Mouse (Mus musculus): Measurements from ENCODE around the gene Gpr37l1.
"Not testable (repeated sequence)": the region's sequence is repeated elsewhere in the genome, so short reads cannot be mapped to it uniquely, and the experiment has no call there.

The Gpr37l1 gene

DNA sequence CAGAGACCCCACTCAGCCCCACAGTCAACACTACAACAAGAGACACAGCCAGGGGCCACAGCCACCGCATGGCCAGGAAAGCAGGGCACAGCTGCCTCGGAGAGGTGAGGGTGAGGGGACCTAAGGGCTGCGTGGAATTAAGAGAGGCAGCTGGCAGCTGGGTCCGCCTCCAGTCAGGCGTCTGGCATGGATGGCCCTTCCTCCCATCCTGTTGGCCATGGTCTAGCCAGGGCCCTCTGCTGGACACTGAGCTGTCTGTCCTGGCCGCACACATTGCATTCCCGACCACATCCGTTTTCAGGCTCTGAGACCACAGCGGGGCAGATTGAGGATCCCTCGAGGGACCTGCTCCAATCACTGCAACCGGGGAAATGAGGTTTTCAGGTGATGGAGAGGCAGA lies at the start of gene Gpr37l1:
Gene Gpr37l1 (minus strand): TSS at position 247 of the 400 bp plus-strand sequence.
- DNase-seq (ENCODE audit: low spot score in 2 of 2): no peak

DNA sequence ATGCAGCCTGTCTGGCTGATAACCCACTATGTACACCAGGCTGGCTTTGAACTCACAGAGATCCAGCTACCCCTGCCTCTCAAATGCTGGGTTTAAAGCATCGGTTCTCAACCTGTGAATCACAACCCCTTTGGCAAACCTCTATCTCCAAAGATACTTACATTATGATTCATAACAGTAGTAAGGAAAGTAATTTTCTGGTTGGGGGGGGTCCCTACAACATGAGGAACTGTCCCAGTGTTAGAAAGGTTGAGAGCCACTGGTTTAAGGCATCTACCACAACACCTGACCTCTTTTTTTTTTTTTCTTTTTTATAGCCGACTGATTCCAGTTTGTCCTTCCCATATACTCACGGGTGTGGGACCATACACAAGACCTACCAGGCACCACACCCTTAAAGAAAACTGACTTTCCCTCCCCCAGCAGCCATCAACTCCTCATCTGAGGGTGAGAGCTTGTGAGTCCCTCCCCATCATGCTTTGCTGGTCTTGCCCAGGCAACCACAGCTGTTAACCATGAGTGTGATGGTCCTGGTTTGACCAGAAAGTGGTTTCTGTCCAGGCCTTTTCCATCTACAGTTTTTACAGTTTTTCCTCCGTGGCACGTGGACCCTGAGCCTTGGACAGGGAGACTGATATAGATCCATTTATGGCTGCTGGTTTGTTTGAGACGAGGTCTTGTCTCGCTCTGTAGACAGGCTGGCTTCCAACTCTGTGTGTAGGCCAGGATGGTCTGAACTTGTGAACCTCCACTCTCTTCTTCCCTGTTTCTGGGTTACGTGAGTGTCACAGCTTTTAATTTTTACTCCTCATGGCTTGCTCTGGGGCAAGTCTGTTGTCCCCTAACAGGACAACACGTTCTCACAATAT lies 46.5 kb upstream of the Gpr37l1 start:
- DNase-seq (ENCODE audit: low spot score in 2 of 2): no peak

DNA sequence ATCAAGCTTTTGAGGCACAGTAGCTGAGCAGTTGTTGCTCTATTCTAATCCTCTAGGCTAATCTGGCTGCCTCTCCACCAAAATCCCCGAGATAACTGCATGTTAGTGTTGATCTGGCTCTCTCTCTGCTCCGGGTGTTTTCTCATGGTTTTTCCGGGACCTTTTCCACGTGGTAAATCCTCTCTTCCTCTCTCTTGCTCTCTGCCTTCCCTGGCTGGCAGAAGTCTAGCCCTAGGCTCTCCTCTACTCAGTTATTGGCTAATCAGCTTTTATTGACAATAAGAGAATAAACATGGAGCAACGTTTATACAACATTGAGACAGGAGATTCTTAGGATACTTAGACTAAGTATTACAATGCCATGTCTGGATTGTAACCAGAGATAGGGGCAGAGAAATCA lies 42.9 kb upstream of the Gpr37l1 start:
- no peak for DNase-seq (ENCODE audit: low spot score in 2 of 2)

DNA sequence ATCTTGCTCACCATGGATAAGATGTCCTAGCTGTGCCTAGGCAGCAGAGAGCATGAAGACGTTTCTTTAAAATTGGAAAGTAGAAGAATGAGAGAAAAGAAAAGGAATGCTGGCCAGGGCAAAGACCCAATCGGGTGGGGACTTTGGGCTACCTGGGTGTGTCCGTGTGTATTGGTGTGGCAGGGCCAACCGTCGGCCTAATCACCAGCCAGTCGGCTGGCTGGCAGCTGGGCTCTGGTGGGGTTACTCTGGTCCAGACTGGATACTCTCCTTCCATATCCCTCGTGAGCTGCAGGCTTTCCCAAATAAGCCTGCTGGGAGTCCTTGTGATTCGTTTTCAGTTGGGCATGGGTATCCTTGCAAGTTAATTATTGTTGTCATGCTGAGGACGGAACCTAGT lies 41.2 kb upstream of the Gpr37l1 start:
- no peak for DNase-seq (ENCODE audit: low spot score in 2 of 2)

DNA sequence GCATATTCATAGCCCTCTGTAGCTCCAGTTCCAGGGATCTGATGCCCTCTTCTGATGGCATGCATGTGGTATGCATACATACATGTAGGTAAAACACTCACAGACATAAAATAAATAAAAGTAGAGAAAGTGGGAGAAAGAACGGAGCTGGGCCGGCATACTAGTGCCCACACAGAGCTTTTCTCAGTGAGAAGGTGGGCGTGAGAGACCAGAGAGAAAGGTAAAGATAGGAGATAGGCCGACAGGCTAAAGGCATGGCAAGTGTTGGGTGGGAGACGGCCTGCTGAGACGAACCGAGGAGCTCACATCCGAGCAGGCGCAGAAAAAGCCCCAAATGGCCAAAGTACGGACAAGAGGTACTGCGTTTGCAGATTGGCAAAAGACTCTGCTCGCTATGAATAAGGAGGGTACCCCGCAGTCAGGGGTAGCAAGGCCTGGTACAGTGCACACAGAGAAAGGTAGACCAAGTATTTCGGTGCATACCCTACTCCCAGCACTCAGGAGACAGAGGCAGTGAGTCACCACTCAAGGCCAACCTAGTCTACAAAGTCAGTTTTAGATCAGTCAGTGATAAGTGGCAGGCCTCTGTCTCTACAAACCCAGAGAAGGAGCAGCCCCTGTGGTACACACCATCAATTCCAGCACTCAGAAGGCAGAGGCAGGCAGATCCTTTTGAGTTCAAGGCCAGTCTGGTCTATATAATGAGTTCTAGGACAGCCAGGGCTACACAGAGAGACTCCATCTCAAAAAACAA lies 39.3 kb upstream of the Gpr37l1 start:
- no peak for DNase-seq (ENCODE audit: low spot score in 2 of 2)

DNA sequence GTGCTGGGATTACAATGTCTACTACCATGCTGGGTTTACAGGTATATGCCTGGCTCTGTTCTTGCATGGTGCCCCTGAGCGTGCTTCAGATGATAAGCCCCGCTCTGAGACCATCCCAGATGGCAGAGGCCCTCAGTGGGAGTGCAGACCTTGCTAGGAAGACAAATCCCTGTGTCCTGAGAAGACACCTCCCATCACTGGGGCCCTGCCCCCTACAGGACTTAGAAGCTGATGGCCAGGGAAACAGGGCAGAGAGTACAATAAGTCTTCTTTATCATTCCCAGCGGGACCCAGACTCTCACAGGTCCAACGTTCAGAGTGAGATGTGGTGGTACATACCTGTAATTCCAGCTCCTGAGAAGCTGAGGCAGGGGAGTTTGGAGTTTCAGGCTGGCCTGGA lies 37.8 kb upstream of the Gpr37l1 start:
- no peak for DNase-seq (ENCODE audit: low spot score in 2 of 2)

DNA sequence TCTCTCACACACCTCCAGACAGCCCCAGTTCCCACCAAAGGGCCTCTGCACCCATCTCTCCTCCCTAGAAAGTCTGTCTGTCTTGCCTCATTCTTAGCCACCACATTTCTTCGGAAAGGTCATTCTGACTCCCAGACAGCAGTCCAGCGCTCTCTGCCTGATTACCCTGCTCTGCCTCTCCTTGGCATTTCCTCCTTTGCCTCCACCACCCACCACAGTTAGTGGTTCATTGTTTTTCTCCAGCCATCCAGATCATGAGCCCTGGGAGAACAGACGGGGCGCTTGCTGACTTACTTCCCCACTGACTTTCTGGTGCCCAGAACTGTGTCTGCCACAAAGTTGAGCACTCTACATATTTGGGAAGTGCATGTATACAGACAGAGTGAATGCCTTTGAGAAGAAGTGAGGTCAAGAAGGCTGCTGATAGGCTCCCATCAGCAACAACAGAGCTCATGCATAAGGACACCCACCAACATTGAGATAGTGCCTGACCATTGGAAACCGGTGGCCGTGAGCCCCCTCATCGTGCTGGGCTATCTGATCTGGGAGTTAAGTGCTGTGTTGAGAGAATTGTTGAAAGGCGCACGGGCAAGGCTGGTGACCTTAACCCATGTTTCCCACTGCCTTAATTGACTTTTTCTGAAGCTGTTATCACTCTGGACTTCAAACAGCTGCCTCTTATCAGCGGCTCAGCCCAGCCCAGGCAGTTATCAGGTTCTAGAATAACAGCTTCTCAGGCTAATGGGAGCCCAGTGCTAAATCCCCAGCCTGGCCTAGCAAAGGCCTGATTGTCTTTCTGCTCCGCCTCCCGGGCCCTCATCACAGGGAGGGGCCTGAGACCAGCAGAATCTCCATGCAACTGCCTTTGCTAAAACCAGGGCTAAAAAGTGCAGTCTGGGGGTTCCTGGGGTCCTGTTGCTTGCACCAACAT lies 37.0 kb upstream of the Gpr37l1 start:
- DNase-seq (ENCODE audit: low spot score in 2 of 2): no peak

DNA sequence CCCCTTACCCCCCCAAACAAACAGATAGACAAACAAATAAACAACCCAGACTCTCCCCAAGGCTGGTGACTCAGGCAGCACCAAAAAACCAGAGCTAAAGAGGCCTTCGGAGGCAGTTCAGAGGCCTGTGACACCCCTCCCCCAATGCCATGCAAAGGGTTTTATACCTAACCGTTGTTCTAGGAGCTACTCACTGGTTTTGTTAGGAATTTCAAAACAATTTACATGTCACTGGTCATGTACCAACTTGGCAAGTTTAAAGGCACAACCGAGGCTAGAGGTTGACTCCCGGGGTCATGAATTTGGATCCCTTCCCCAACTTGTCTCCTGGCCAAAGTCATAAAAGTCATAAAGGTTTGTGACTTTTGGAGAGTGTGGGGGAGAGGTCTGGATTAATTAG lies 32.9 kb upstream of the Gpr37l1 start:
- no peak for DNase-seq (ENCODE audit: low spot score in 2 of 2)

DNA sequence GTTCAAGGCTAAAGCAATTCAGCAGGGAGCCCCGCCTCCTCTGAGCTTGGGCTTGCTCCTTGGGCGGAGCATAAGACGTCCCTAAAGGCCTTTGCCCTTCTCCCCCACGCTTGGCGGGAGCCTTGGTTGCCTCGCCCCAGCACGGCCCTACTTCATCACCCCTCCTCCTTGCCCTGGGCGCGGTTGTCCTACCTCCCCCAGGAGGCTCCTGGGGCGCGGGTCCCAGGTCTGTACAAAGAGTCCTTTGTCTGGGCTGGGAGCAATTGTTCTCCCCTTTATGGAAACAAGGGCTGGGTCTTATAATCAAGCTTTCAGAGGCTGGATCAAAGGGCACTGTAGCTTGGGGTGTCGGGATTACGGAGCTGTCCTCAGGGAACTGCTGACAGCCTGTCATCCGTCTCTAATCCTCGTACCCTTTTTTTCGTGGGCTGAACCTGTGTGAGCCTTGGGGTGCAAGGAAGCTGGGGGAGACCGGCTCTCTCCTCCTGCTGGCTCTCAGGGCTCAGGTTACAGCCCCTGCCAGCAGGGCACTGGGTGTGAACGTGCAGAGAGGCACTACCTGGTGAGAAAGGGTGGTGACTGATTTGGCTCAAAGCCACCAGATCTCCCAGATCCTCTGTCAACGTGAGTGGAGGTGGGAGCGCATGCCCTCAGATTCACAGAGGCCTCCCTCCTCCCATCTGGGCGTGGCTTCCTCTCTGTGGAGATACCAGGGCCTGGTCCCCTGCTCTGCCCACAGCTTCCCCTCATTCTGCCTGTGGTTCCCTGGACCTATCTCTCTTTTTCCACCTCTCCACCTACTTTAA lies 31.7 kb upstream of the Gpr37l1 start:
- DNase-seq (ENCODE audit: low spot score in 2 of 2): peak in 1 of 2 experiments; percentile 10

DNA sequence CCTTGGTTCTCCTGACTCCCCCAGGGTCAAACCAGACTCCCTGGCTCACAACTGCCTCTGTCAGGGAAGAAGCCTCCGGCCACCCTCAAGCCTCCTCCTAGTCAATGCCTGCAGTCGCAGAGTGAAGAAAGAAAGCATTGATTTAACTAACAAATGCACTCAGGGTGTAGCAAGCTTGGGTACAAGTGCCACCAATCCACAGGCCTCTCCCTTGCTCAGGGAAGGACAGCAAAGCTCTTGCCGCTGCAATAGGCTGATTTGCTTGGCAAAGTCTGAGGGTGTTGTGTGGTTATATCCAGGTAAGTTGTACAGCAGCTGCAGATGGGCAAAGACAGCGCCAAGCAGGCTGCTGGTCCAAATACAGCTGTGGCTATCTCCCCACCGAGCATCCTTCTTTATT lies 30.9 kb upstream of the Gpr37l1 start:
- no peak for DNase-seq (ENCODE audit: low spot score in 2 of 2)

DNA sequence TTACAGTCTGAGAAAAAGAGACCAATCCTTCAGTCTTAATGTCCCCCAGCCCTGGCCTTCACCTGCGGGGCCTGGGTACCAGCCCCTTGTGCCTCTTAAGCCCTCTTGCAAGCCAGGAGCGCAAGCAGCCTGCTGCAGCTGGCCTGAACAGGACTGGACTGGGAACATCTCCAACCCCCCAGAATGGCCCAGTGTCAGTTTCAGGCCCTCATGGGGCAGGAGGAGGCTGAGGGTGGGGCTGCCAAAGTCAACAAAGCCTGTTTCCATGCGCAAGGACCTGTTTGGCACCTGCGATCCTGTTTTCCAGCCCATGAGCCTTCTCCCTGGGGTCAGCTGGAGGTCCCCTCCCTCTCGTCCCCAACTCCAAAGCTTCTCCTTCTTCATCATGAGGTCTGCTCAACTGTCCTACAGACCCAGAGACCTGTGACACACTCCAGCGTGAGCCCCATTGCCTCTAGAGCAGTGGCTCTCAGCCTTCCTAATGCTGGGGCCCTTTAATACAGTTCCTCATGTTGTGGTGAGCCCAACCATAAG lies 28.5 kb upstream of the Gpr37l1 start:
- peak; percentile 52 to 67 for DNase-seq (ENCODE audit: low spot score in 2 of 2)

DNA sequence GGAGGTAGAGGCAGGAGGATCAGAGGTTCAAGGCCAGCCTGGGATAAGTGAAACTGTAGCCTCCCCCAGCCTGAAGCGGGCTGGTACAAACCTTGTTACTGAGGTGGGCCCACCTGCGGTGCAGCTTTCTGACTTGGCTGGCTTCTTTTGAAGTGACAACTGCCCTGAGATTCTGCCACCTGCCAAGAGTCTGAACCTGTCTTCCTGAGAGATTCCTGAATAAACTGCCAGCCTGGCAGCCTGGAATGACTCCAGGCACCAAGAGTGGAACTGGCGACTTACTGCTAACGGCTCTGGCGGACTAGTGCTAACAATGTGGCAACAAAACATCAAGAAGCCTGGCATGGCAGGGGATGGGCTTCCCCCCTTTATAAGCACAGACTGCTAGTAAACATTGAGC lies 26.9 kb upstream of the Gpr37l1 start:
- not testable (repeated sequence) for DNase-seq (ENCODE audit: low spot score in 2 of 2)

DNA sequence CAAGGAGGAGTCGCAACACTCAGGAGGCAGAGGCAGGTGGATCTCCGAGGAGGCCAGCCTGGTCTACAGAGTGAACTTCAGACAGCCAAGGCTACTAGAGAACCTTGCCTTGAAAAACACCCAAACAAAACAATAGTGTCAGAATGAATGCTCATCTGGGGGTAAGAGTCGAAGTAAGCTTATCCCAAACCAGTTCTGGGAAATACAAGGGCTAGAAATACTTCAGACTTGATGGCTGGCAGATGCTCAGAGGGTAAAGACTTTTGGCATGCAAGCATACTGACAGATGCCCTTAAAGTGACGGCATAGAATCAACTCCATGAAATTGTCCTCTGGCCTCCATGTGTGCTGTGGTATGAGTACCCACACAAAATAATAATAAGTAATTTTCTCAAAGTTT lies 21.7 kb upstream of the Gpr37l1 start:
- no peak for DNase-seq (ENCODE audit: low spot score in 2 of 2)

DNA sequence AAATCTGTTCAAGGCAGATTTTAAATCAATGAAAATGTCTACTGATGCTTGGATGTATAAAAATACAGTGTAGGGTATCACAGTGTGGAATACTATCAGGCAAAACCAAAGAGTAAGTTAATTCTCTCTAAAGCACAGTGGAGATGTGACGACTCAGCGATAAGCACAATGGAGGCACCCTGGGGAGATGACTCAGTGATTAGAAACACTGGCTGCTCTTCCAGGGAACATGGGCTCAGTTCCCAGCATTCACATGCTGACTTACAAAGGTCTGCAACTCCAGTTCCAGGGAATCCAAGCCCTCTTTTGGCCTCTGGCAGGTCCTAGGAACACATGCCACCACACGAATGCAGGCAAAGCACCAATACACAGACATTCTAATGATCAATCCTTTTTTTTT lies 20.7 kb upstream of the Gpr37l1 start:
- DNase-seq (ENCODE audit: low spot score in 2 of 2): peak; percentile 19 to 67

DNA sequence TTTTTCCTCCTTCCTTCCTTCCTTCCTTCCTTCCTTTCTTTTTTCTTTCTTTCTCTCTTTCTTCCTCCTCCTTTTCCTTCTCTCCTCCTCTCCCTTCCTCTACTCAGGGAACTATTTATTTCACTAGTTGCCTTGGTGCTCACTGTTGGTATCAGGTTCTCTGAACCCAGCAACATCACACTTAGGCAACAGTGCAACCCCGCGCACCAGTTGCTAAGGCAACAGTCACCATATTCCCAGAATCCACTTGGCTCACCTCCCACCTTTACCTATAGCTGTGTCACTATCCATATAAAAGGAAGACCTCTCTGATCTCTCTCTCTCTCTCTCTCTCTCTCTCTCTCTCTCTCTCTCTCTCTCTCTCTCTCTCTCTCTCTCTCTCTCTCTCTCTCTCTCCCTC lies 19.5 kb upstream of the Gpr37l1 start:
- not testable (repeated sequence) for DNase-seq (ENCODE audit: low spot score in 2 of 2)

DNA sequence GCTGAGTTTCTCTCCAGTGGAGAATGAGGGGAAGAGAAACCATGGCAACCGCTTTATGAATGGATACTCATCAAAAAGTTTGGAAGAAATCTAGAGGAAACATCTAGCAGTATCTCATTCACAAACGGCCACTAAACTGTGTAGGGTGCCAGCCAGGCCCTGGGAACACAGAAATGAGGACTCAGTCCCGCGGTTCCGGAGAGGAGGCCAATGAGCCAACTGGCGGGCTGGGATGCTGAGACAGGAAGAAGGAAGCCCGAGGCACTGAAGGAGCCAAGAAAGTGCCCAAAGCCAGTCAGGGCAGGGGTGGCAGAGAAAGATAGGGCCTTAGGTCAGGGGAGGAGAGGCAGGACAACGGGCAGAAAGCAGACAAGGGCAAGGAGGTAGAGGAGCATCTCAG lies 18.9 kb upstream of the Gpr37l1 start:
- DNase-seq (ENCODE audit: low spot score in 2 of 2): no peak

DNA sequence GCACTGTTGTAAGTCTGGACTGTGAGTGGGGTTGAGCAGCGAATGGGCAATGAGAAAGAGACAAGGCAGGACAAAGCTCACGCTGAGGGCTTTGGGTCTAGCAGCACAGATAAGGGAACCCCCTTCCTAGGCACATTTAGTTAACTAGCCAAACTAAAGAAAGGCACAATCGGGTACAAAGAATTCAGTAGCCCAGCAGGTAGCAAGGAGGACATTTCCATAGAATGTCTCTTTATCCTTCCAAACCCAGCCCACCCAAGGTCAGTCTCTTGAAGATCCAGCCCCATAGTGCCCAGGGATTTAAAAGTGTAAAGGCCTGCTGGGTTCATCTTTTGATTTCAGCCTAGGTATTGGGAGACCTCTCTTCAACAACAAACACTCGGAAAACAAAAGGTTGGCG lies 18.5 kb upstream of the Gpr37l1 start:
- no peak for DNase-seq (ENCODE audit: low spot score in 2 of 2)

DNA sequence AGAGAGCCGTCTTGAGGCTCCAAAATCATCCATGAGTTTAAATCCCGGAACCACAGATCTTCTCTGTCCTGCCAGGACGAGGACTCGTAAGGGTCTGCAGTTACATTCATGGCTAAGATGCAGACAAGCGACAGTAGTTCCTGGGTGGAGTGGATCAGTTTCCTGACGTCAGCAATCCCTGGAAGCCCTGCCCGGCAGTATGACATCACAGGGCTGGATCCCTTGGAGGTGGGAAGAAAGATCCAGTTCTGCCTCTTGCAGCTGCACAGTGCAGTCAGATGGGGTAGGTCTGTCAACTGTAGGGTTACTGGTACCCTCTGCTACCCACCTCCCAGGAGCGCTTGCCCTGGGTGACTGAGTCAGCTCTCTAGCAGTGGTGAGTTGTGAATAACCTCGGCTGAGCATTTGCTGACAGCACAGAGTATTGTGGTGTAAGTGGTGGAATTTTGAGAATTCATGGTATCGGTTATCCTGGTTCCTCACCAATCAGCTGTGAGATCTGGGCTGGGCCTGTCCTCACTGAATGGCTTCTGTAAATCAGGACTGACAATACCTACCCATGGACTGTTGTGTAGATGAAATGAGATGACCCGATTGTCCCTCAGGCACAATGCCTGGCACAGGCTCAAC lies 16.6 kb upstream of the Gpr37l1 start:
- DNase-seq (ENCODE audit: low spot score in 2 of 2): no peak

DNA sequence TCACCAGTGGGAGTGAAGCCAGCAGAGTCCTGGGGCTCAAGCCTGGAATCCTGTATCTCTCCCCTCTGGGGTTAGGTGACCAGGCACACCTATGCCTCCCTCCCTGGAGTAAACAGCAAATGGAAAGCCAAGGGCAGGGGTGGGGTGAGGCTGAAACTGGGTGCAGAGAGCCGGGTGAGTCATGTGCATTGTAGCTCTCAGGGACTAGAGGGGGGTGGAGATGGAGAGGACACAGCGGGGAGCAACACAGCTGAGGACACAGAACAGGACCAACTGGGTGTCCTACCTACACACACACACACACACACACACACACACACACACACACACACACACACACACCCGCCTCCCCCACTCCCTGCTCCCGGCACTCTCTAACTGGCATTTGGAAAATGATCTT lies 16.0 kb upstream of the Gpr37l1 start:
- DNase-seq (ENCODE audit: low spot score in 2 of 2): no peak

DNA sequence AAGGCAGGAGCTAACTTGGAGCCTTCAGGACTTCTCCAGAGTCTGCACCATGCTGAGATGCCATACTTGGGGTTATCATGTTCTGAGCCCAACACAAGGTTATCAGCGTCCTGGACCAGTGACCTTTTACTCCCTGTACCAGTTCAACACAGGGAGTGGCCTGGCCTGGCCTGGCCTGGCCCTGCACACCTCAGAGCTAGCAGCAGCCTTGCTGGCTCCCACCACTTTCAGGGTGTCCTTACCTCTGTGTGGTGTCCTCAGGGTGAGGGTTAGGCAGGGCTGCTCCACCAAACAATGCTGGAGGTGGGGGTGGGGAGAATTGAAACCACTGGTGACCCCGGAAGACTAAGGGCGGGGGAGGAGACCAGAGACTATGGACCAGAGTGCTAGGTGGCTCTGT lies 15.5 kb upstream of the Gpr37l1 start:
- no peak for DNase-seq (ENCODE audit: low spot score in 2 of 2)

Data from heart, adult 9 months (tissue).